ENCODE assay signal across 12 mouse cellular contexts in genomic region chr10:58663417-58663816, GRCm38 (mm10). TPM values are rescaled to one million over a fixed set of nuclear protein-coding genes. Genes with fewer than 3 reads are reported as not detected.
DNase-seq lines count a peak whose midpoint lies in the region; ATAC-seq lines count a peak whose summit lies in the region.
"Had no signal": no experiment of that assay in that cellular context is flagged by ENCODE, and none has a peak within 500 bp of the region (broad histone marks: within the 10 kb centered on the region; RNA-seq: fewer than 3 reads in every experiment).

No protein-coding gene starts in this region.

- no peak overlapping the region for H3K4me3 ChIP-seq in heart, embryonic 12.5 days
- H3K4me3 ChIP-seq in midbrain, embryonic 16.5 days (ENCODE audit: low read depth, low read length), result no peak overlapping the region
- H3K4me3 ChIP-seq in midbrain, embryonic 14.5 days (replicated peaks; ENCODE audit: low read depth, low read length), result no peak overlapping the region
- H3K4me3 ChIP-seq: embryonic facial prominence, embryonic 12.5 days; midbrain, embryonic 12.5 days had no signal

- H3K4me1 ChIP-seq in heart, embryonic 12.5 days (replicated peaks), result no peaks in the 10 kb centered on the region
- H3K4me1 ChIP-seq in midbrain, embryonic 16.5 days (ENCODE audit: control insufficient read depth, insufficient read depth, low read length), result no peaks in the 10 kb centered on the region
- H3K4me1 ChIP-seq in midbrain, embryonic 14.5 days (ENCODE audit: control insufficient read depth, insufficient read depth, low read length), result no peaks in the 10 kb centered on the region
- H3K4me1 ChIP-seq: embryonic facial prominence, embryonic 12.5 days; midbrain, embryonic 12.5 days had no signal

- intact Hi-C loops in gastrocnemius, postnatal 36 days (cut with DNase I), result no loop called here

- no peak overlapping the region for H3K9ac ChIP-seq in heart, embryonic 12.5 days
- no peak overlapping the region for H3K9ac ChIP-seq in midbrain, embryonic 16.5 days (ENCODE audit: low read depth, low read length)
- no peak overlapping the region for H3K9ac ChIP-seq in midbrain, embryonic 14.5 days (replicated peaks; ENCODE audit: low read length)
- H3K9ac ChIP-seq: embryonic facial prominence, embryonic 12.5 days; midbrain, embryonic 12.5 days had no signal

- no peak overlapping the region for H3K27ac ChIP-seq in heart, embryonic 12.5 days (ENCODE audit: poor library complexity, severe bottlenecking)
- H3K27ac ChIP-seq in midbrain, embryonic 16.5 days (ENCODE audit: low read length), result no peak overlapping the region
- no peak overlapping the region for H3K27ac ChIP-seq in midbrain, embryonic 14.5 days (replicated peaks; ENCODE audit: low read depth, low read length)
- H3K27ac ChIP-seq: embryonic facial prominence, embryonic 12.5 days; midbrain, embryonic 12.5 days had no signal

- no peak overlapping the region for H3K4me2 ChIP-seq in heart, embryonic 12.5 days
- no peak overlapping the region for H3K4me2 ChIP-seq in midbrain, embryonic 16.5 days (ENCODE audit: low read length)
- H3K4me2 ChIP-seq in midbrain, embryonic 14.5 days (ENCODE audit: low read length), result no peak overlapping the region
- H3K4me2 ChIP-seq: embryonic facial prominence, embryonic 12.5 days; midbrain, embryonic 12.5 days had no signal

- 75% methylated on average over 6 of the region's 6 CpGs for WGBS in heart, embryonic 12.5 days
- WGBS in midbrain, embryonic 16.5 days, result 85% methylated on average over 6 of the region's 6 CpGs
- 89% methylated on average over 6 of the region's 6 CpGs for WGBS in midbrain, embryonic 14.5 days

- DNase-seq in heart, adult 11 months, result peak; percentile 95
- DNase-seq in midbrain, embryonic 14.5 days, result no peak
- peak; percentile 45 to 64 for DNase-seq in gastrocnemius, postnatal 36 days
- DNase-seq in lung, postnatal 4 days, result peak; percentile 59 to 84
- no peak for DNase-seq in thymus, postnatal 4 days
- DNase-seq: retina, postnatal 1 day had no signal

- peaks cover 5% of the 10 kb centered on the region; the same call in 1 of the 2 replicates for H3K27me3 ChIP-seq in heart, embryonic 12.5 days (replicated peaks)
- H3K27me3 ChIP-seq in midbrain, embryonic 16.5 days (ENCODE audit: control insufficient read depth, insufficient read depth, low read depth, low read length), result no peaks in the 10 kb centered on the region
- no peaks in the 10 kb centered on the region for H3K27me3 ChIP-seq in midbrain, embryonic 14.5 days (ENCODE audit: control insufficient read depth, insufficient read depth, low read length)
- H3K27me3 ChIP-seq: embryonic facial prominence, embryonic 12.5 days; midbrain, embryonic 12.5 days had no signal

- ATAC-seq in heart, embryonic 12.5 days (ENCODE audit: insufficient number of reproducible peaks, low FRiP score), result no peak
- peak; percentile 21; the same call in 1 of the 2 replicates for ATAC-seq in midbrain, embryonic 16.5 days
- ATAC-seq in midbrain, embryonic 14.5 days (ENCODE audit: low FRiP score, low TSS enrichment), result no peak
- no peak for ATAC-seq in activated CD4-positive, CD25-positive, alpha-beta regulatory T cell, adult 4 months

- no peaks in the 10 kb centered on the region for H3K36me3 ChIP-seq in heart, embryonic 12.5 days
- no peaks in the 10 kb centered on the region for H3K36me3 ChIP-seq in midbrain, embryonic 16.5 days (ENCODE audit: control insufficient read depth, insufficient read depth, low read length)
- H3K36me3 ChIP-seq in midbrain, embryonic 14.5 days (ENCODE audit: control insufficient read depth, insufficient read depth, low read length), result no peaks in the 10 kb centered on the region
- H3K36me3 ChIP-seq: embryonic facial prominence, embryonic 12.5 days; midbrain, embryonic 12.5 days had no signal

- no peaks in the 10 kb centered on the region for H3K9me3 ChIP-seq in heart, embryonic 12.5 days (replicated peaks)
- H3K9me3 ChIP-seq in midbrain, embryonic 16.5 days (replicated peaks; ENCODE audit: control insufficient read depth, low read length, poor library complexity, severe bottlenecking), result no peaks in the 10 kb centered on the region
- H3K9me3 ChIP-seq in midbrain, embryonic 14.5 days (ENCODE audit: control insufficient read depth, low read length), result no peaks in the 10 kb centered on the region
- H3K9me3 ChIP-seq: embryonic facial prominence, embryonic 12.5 days; midbrain, embryonic 12.5 days had no signal

RNA-seq across cellular contexts. Expression of gene Edar, which starts 12.0 kb away (rescaled TPM):
- polyA plus RNA-seq in heart, embryonic 12.5 days (2016; fragmentation: Nextera tagmentation; extraction: Ambion mirVana), result not detected in 2 replicates
- 0.30 and 0.32 TPM in 2 replicates for polyA plus RNA-seq in midbrain, embryonic 16.5 days (2015; fragmentation: Nextera tagmentation; extraction: Ambion mirVana)
- polyA plus RNA-seq in midbrain, embryonic 14.5 days (2014; fragmentation: Nextera tagmentation; extraction: Ambion mirVana), result 0.09 and 0.41 TPM in 2 replicates
- under 1 TPM in 1 of 2 experiments, not detected in 1; 0.15 TPM for total RNA-seq in gastrocnemius, postnatal 36 days (2021)
- polyA plus RNA-seq in activated CD4-positive, CD25-positive, alpha-beta regulatory T cell, adult 4 months (2017; shearing (Covaris generic)), result under 1 TPM in 1 of 2 experiments, not detected in 1; 0.09 TPM

RNA-seq across cellular contexts. Expression of gene Gm17542, which starts 54.6 kb away (rescaled TPM):
- not detected in 2 replicates for polyA plus RNA-seq in heart, embryonic 12.5 days (2016; fragmentation: Nextera tagmentation; extraction: Ambion mirVana)
- polyA plus RNA-seq in midbrain, embryonic 16.5 days (2015; fragmentation: Nextera tagmentation; extraction: Ambion mirVana), result not detected in 2 replicates
- polyA plus RNA-seq in midbrain, embryonic 14.5 days (2014; fragmentation: Nextera tagmentation; extraction: Ambion mirVana), result not detected in 2 replicates
- total RNA-seq in gastrocnemius, postnatal 36 days (2021), result not detected
- polyA plus RNA-seq in activated CD4-positive, CD25-positive, alpha-beta regulatory T cell, adult 4 months (2017; shearing (Covaris generic)), result not detected
- polyA plus RNA-seq: embryonic facial prominence, embryonic 12.5 days; limb, embryonic 11.5 days; midbrain, embryonic 12.5 days had no signal

Comparison
In these comparisons a context has a peak if more than half of its experiments do, and no peak if none do; other contexts are left out.
1. DNase-seq: peak in heart, adult 11 months (single experiment), gastrocnemius, postnatal 36 days (2 of 2) and lung, postnatal 4 days (2 of 2); none in midbrain, embryonic 14.5 days (single experiment) and thymus, postnatal 4 days (single experiment).